Mouse (Mus musculus): ENCODE results near the gene 4933417A18Rik.
"Not testable (repeated sequence)": the region's sequence is repeated elsewhere in the genome, so short reads cannot be mapped to it uniquely, and the experiment has no call there.

The 4933417A18Rik gene

DNA sequence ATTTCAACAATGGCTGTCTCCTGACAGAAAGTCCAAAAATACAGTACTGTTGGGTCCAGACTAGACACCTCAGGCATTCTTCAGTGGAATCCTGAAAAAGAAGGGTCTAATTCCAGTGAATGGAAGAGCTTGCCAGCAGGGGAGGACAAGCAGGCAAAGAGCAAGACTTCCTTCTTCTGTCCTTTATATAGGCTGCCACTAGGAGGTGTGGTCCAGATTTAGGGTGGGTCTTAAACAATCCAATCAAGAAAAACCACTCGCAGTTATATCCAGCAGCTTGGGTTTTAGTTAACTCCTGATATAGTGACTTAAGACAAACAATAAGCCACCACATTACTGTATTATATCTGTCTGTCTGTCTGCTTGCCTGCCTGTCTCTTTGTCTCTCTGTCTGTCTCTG is 49.6 kb downstream of the 4933417A18Rik start:
- DNase-seq (ENCODE audit: low spot score in 2 of 2): no peak

DNA sequence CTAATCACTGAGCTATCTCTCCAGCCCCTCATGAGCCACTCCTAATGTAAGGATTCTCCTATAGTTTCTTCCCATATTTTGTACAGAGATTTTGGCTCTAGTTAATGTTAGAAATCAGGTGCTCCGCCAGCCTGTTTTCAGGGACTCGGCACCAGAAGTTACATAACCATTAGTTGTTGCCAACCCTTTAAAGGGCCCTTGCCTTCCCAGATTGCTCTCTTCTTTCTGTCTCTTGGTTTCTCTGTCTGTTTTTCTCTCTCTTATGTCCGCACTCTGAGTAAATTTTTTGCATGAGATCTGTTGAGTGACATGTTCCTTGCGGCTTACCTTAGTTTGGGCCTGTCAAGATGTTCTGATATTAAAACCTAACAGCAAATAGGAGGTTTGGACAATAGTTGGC is 51.9 kb downstream of the 4933417A18Rik start:
- DNase-seq (ENCODE audit: low spot score in 2 of 2): no peak

DNA sequence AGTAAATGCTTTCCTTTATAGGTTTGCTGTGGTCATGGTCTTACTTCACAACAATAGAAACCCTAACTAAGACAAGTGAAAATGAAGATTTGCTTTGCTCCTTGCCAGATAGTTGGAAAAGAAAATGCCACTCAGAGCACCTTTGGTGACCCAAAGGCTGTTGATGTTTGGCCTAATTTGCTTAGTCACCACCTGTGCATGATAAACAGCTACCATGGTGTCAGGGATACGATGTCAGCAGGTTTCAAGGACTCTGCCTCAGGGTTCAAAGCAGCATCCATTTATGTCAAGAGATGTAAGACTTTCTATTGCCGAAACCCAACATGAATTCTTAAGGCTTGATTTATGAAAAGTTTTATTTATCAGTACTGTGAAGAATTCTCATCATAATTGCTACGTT is 53.2 kb downstream of the 4933417A18Rik start:
- no peak for DNase-seq (ENCODE audit: low spot score in 2 of 2)

- not testable (repeated sequence) for DNase-seq (ENCODE audit: low spot score in 2 of 2)
Observed at GRCm38 (mm10) chr13:34978635-34979034, 54.4 kb downstream of the 4933417A18Rik start.

GRCm38 (mm10) chr13:34983479-34983878 is 59.3 kb downstream of the 4933417A18Rik start:
- DNase-seq (ENCODE audit: low spot score in 2 of 2): not testable (repeated sequence)

- DNase-seq (ENCODE audit: low spot score in 2 of 2): no peak
Observed at GRCm38 (mm10) chr13:34991581-34992273, 67.5 kb downstream of the 4933417A18Rik start.

DNA sequence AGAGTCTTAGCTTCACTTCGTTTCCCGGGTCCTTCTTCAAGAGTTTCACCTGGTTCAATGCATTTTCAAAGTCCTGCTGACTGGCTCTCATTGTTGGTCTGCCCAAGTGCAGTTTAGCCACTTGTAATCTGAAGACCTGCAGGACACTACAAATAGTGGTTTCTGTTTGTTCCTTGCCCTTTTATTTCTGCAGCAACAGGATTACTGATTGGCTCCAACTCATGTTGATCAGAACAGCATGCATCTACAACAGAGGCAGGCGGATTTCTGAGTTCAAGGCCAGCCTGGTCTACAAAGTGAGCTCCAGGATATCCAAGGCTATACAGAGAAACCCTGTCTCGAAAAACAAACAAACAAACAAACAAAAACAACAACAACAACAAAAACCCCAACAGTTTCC is 68.9 kb downstream of the 4933417A18Rik start:
- DNase-seq (ENCODE audit: low spot score in 2 of 2): no peak

- no peak for DNase-seq (ENCODE audit: low spot score in 2 of 2)
Observed at GRCm38 (mm10) chr13:34993595-34993982, 69.4 kb downstream of the 4933417A18Rik start.

GRCm38 (mm10) chr13:34993983-34994811 is 70.0 kb downstream of the 4933417A18Rik start:
- peak; percentile 81 to 88 for DNase-seq (ENCODE audit: low spot score in 2 of 2)

DNA sequence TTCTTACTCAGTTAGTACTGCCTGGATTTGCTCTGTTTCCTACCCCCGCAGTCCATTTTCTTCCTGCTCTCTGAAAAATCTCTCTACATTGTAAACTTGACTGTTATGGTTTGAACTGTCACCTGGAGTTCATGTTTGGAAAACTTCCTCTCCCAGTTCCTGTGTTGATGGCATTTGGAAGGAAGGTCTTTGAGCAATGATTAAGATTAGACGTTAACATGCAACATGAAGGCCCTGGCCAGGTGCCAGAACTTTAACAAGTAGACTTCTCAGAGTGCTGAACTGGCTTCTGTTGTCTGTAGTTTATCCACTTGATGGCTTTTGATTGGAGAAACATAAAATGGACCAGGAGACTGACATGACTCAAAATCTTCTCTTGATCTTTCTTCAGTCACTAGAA is 71.7 kb downstream of the 4933417A18Rik start:
- DNase-seq (ENCODE audit: low spot score in 2 of 2): no peak
